Mouse (Mus musculus) adipocyte (in vitro differentiated cells): ENCODE measurements around the gene Itgb3.

ENCODE experiments used
- DNase-seq: peaks from one replicate; pipeline ENCODE4 v3.0.0-alpha.2; 2016; ENCODE audit warnings: low spot score

Gene Itgb3

GRCm38 (mm10) chr11:104661106-104661505 is 53.3 kb downstream of the Itgb3 start:
- DNase-seq, result no peak

GRCm38 (mm10) chr11:104661531-104662205 is 53.9 kb downstream of the Itgb3 start:
- DNase-seq, result no peak

- DNase-seq, result no peak
Measured at GRCm38 (mm10) chr11:104662573-104662972, 54.8 kb downstream of the Itgb3 start.

- peak; percentile 20 for DNase-seq
Measured at GRCm38 (mm10) chr11:104663241-104663877, 55.6 kb downstream of the Itgb3 start.

- DNase-seq, result no peak
Measured at GRCm38 (mm10) chr11:104663878-104664261, 56.1 kb downstream of the Itgb3 start.

GRCm38 (mm10) chr11:104664441-104664840 is 56.6 kb downstream of the Itgb3 start:
- DNase-seq, result no peak

GRCm38 (mm10) chr11:104667399-104667798 is 59.6 kb downstream of the Itgb3 start:
- DNase-seq, result no peak

GRCm38 (mm10) chr11:104673412-104673811 is 65.6 kb downstream of the Itgb3 start:
- no peak for DNase-seq

- no peak for DNase-seq
Measured at GRCm38 (mm10) chr11:104674768-104675167, 67.0 kb downstream of the Itgb3 start.

- no peak for DNase-seq
Measured at GRCm38 (mm10) chr11:104685548-104685947, 77.7 kb downstream of the Itgb3 start, which contains the start of gene Gm11639. TSS of gene Gm11639 (plus strand) at chr11:104685707.

- no peak for DNase-seq
Measured at GRCm38 (mm10) chr11:104693235-104693634, 85.4 kb downstream of the Itgb3 start.

- DNase-seq, result no peak
Measured at GRCm38 (mm10) chr11:104704097-104704496, 96.3 kb downstream of the Itgb3 start.

- no peak for DNase-seq
Measured at GRCm38 (mm10) chr11:104707084-104707483, 99.3 kb downstream of the Itgb3 start.
